Mouse (Mus musculus) CH12.LX (cell line): Measurements from ENCODE around the gene Baz2b. TPM values are rescaled to one million over a fixed set of nuclear protein-coding genes. Genes with fewer than 3 reads are reported as not detected.

Source experiments
- DNase-seq: peaks from one replicate; pipeline ENCODE4 v3.0.0-alpha.2; 2013; ENCODE audit errors: extremely low read depth
- H3K27ac ChIP-seq: 2 replicates; pipeline ENCODE4 v1.5.1; 2012; ENCODE audit warnings: low read depth, mild to moderate bottlenecking, control low read depth, moderate library complexity; ENCODE audit not compliant: insufficient read depth
- H3K27me3 ChIP-seq: replicated peaks from 2 replicates; pipeline ENCODE3; 2012; ENCODE audit warnings: inconsistent platforms
- H3K36me3 ChIP-seq, 2 experiments: replicated peaks in 1 of 2; 2 replicates each; pipeline versions ENCODE3 to v1.6.1; 2012; ENCODE audit warnings: inconsistent platforms in 1 of 2, low read length in 1 of 2, mild to moderate bottlenecking in 1 of 2, mixed read lengths in 1 of 2, moderate library complexity in 1 of 2; ENCODE audit not compliant: control insufficient read depth in 1 of 2, insufficient read depth in 1 of 2
- H3K4me1 ChIP-seq, 2 experiments: 2 replicates each; pipeline ENCODE4 v1.6.1; 2012; ENCODE audit warnings: inconsistent platforms in 1 of 2, moderate library complexity in 1 of 2; ENCODE audit not compliant: insufficient read depth in 2 of 2, control insufficient read depth in 1 of 2
- H3K4me2 ChIP-seq: 2 replicates; pipeline ENCODE4 v1.6.1; 2012; ENCODE audit warnings: low read depth, mild to moderate bottlenecking, control low read depth; ENCODE audit not compliant: poor library complexity, insufficient read depth, severe bottlenecking
- H3K4me3 ChIP-seq, 3 experiments: fragments of 150-350 bp in 1 of 3; sonication (generic) in 1 of 3; replicated peaks in 1 of 3; 2 replicates each; pipeline versions ENCODE3 to v1.5.1; 2011 to 2012; ENCODE audit warnings: low read depth in 2 of 3, low read length in 2 of 3, mild to moderate bottlenecking in 2 of 3, moderate library complexity in 2 of 3, control low read depth in 1 of 3, improper control_type of control experiment in 1 of 3, inconsistent platforms in 1 of 3, mixed read lengths in 1 of 3; ENCODE audit not compliant: poor library complexity in 1 of 3
- H3K79me2 ChIP-seq: replicated peaks from 2 replicates; pipeline ENCODE4 v1.6.1; 2012; ENCODE audit warnings: mild to moderate bottlenecking, moderate library complexity; ENCODE audit not compliant: control insufficient read depth, poor library complexity, insufficient read depth, severe bottlenecking; ENCODE audit errors: extremely low read depth
- H3K9ac ChIP-seq: 2 replicates; pipeline ENCODE4 v1.6.1; 2012; ENCODE audit warnings: low read depth, mild to moderate bottlenecking, control low read depth, moderate library complexity; ENCODE audit not compliant: insufficient read depth
- H3K9me3 ChIP-seq: replicated peaks from 2 replicates; pipeline ENCODE3; 2012; ENCODE audit warnings: low read length, inconsistent platforms, mixed read lengths
- BHLHE40 ChIP-seq: IDR thresholded peaks from 2 replicates; pipeline ENCODE4 v1.6.1; 2011; ENCODE audit warnings: mild to moderate bottlenecking, low read depth, low read length, improper control_type of control experiment
- CHD2 ChIP-seq: IDR thresholded peaks from 2 replicates; pipeline ENCODE4 v1.6.1; 2011; ENCODE audit warnings: low read length, improper control_type of control experiment
- CTCF ChIP-seq, 2 experiments: IDR thresholded peaks in 1 of 2; conservative IDR thresholded peaks in 1 of 2; 2 replicates each; pipeline ENCODE4 v1.5.1; 2011 to 2012; ENCODE audit warnings: low read depth in 2 of 2, low read length in 2 of 2, improper control_type of control experiment in 1 of 2, inconsistent platforms in 1 of 2, mild to moderate bottlenecking in 1 of 2, moderate library complexity in 1 of 2
- ETS1 ChIP-seq: conservative IDR thresholded peaks from 2 replicates; pipeline ENCODE4 v1.6.1; 2012; ENCODE audit warnings: low read depth, mild to moderate bottlenecking, inconsistent platforms, low read length, improper control_type of control experiment, moderate library complexity
- HCFC1 ChIP-seq: IDR thresholded peaks from 2 replicates; pipeline ENCODE4 v1.6.1; 2012; ENCODE audit warnings: low read depth, mild to moderate bottlenecking, inconsistent platforms, low read length, improper control_type of control experiment
- IRF4 ChIP-seq: IDR thresholded peaks from 2 replicates; pipeline ENCODE4 v1.6.1; 2014; ENCODE audit warnings: low read depth, mild to moderate bottlenecking, inconsistent platforms, low read length, improper control_type of control experiment
- JUN ChIP-seq: IDR thresholded peaks from 2 replicates; pipeline ENCODE4 v1.6.1; 2011; ENCODE audit warnings: low read depth, mild to moderate bottlenecking, low read length, improper control_type of control experiment, moderate library complexity; ENCODE audit not compliant: insufficient read depth
- JUND ChIP-seq: conservative IDR thresholded peaks from 2 replicates; pipeline ENCODE4 v1.6.1; 2011; ENCODE audit warnings: low read depth, low read length, improper control_type of control experiment
- KAT2A ChIP-seq: IDR thresholded peaks from 2 replicates; pipeline ENCODE4 v1.6.1; 2012; ENCODE audit warnings: low read length, improper control_type of control experiment, inconsistent platforms; ENCODE audit not compliant: insufficient replicate concordance
- MAX ChIP-seq: IDR thresholded peaks from 2 replicates; pipeline ENCODE4 v1.6.1; 2011; ENCODE audit warnings: low read length, improper control_type of control experiment
- MEF2A ChIP-seq: IDR thresholded peaks from 2 replicates; pipeline ENCODE4 v1.6.1; 2014; ENCODE audit warnings: low read depth, mild to moderate bottlenecking, inconsistent platforms, low read length, improper control_type of control experiment, borderline replicate concordance
- MXI1 ChIP-seq: IDR thresholded peaks from 2 replicates; pipeline ENCODE4 v1.6.1; 2011; ENCODE audit warnings: mild to moderate bottlenecking, low read depth, low read length, improper control_type of control experiment
- NELFE ChIP-seq: IDR thresholded peaks from 2 replicates; pipeline ENCODE4 v1.6.1; 2011; ENCODE audit warnings: low read depth, low read length, improper control_type of control experiment
- POLR2A ChIP-seq: IDR thresholded peaks from 2 replicates; pipeline ENCODE4 v1.6.1; 2011; ENCODE audit warnings: low read depth, mild to moderate bottlenecking, improper control_type of control experiment, low read length
- POLR2AphosphoS2 ChIP-seq: IDR thresholded peaks from 2 replicates; pipeline ENCODE4 v1.6.1; 2011; ENCODE audit warnings: low read depth, low read length, improper control_type of control experiment
- RCOR1 ChIP-seq: conservative IDR thresholded peaks from 2 replicates; pipeline ENCODE4 v1.6.1; 2012; ENCODE audit warnings: low read depth, mild to moderate bottlenecking, inconsistent platforms, low read length, improper control_type of control experiment
- SMC3 ChIP-seq: IDR thresholded peaks from 2 replicates; pipeline ENCODE4 v1.6.1; 2011; ENCODE audit warnings: low read depth, low read length, improper control_type of control experiment
- TBP ChIP-seq: conservative IDR thresholded peaks from 2 replicates; pipeline ENCODE4 v1.6.1; 2011; ENCODE audit warnings: low read depth, low read length, improper control_type of control experiment
- TCF12 ChIP-seq: IDR thresholded peaks from 2 replicates; pipeline ENCODE4 v1.6.1; 2014; ENCODE audit warnings: low read depth, mild to moderate bottlenecking, inconsistent platforms, low read length, improper control_type of control experiment
- UBTF ChIP-seq: IDR thresholded peaks from 2 replicates; pipeline ENCODE4 v1.6.1; 2012; ENCODE audit warnings: low read depth, mild to moderate bottlenecking, inconsistent platforms, low read length, improper control_type of control experiment, moderate library complexity
- USF2 ChIP-seq: conservative IDR thresholded peaks from 2 replicates; pipeline ENCODE4 v1.6.1; 2011; ENCODE audit warnings: low read depth, low read length, improper control_type of control experiment
- ZKSCAN1 ChIP-seq: IDR thresholded peaks from 2 replicates; pipeline ENCODE4 v1.6.1; 2012; ENCODE audit warnings: low read depth, inconsistent platforms, low read length, improper control_type of control experiment, borderline replicate concordance
- dilution Hi-C: fragments of 300-500 bp; cut with MboI; formaldehyde crosslinking; loops from 2 replicates; pipeline ENCODE4 v1.14.3; 2020; ENCODE audit warnings: low sequenced_read_pairs; ENCODE audit not compliant: extremely low pct_unique_long_range_greater_than_20kb, extremely low pct_ligation_motif_present
- in situ Hi-C: fragments of 300-500 bp; cut with MboI; formaldehyde crosslinking; loops from 3 replicates; pipeline ENCODE4 v1.14.3; 2019; ENCODE audit warnings: low sequenced_read_pairs, low pct_ligation_motif_present, low pct_unique_long_range_greater_than_20kb, mixed read lengths
- polyA plus RNA-seq: library from polyadenylated mRNA; unstranded; fragments of >175 nt; gene quantifications from 2 replicates; pipeline ENCODE4 v1.2.1, GENCODE M21; 2012; ENCODE audit warnings: low read depth; ENCODE audit not compliant: insufficient read length
- total RNA-seq, 2 experiments: library from RNA; depleted of rRNA; stranded (reverse); fragments of 300-350 nt in 1 of 2; fragments of >200 nt in 1 of 2; gene quantifications; 2 replicates each; pipeline ENCODE4 v1.2.3; 2012 to 2014

Baz2b gene
- total and polyA plus RNA-seq, 3 experiments = 17.3 to 36.3 (median 31.9) TPM

GRCm38 (mm10) chr2:60253506-60253905 lies 43.9 kb upstream of the Baz2b start:
- in situ Hi-C loops = no loop called here
- peaks cover 7 to 31% of the 10 kb centered on the region in 2 experiments for H3K36me3 ChIP-seq
- H3K4me3 ChIP-seq = no peak overlapping the region
- H3K4me2 ChIP-seq = no peak overlapping the region
- no peak for TF ChIP-seq HCFC1
- no peak for TF ChIP-seq SMC3
- no peak for TF ChIP-seq IRF4
- no peak for TF ChIP-seq NELFE
- TF ChIP-seq CHD2 = no peak
- TF ChIP-seq TBP = no peak
- no peak for TF ChIP-seq BHLHE40
- no peak for TF ChIP-seq KAT2A
- no peak for TF ChIP-seq MXI1
- no peak for TF ChIP-seq MEF2A
- no peak for TF ChIP-seq ZKSCAN1
- no peak for TF ChIP-seq POLR2A
- no peak for TF ChIP-seq TCF12
- TF ChIP-seq RCOR1 = no peak
- TF ChIP-seq JUN = no peak
- no peak for TF ChIP-seq JUND
- TF ChIP-seq POLR2AphosphoS2 = no peak
- TF ChIP-seq, all 38 proteins: peak for 0
- Histone ChIP-seq H3K4me1 (peaks cover 0 to 11% of the 10 kb centered on the region in 2 experiments; a peak in 1 of 4 replicates), H3K79me2 (no peaks in the 10 kb centered on the region), H3K9me3 (peaks cover 2% of the 10 kb centered on the region), H3K27me3 (no peaks in the 10 kb centered on the region), H3K9ac (no peak overlapping the region), H3K27ac (no peak overlapping the region)
- DNase-seq = no peak
- dilution Hi-C loops = no loop called here

GRCm38 (mm10) chr2:60252782-60253181 lies 43.1 kb upstream of the Baz2b start:
- in situ Hi-C loops = no loop called here
- dilution Hi-C loops = no loop called here
- H3K36me3 ChIP-seq = peaks cover 7 to 34% of the 10 kb centered on the region in 2 experiments

More at GRCm38 (mm10) chr2:60252782-60253181, 43.1 kb upstream of the Baz2b start:
- H3K9ac ChIP-seq = no peak overlapping the region
- TF ChIP-seq KAT2A = no peak
- TF ChIP-seq UBTF = no peak
- TF ChIP-seq ETS1 = no peak
- TF ChIP-seq MXI1 = no peak
- no peak for TF ChIP-seq USF2
- no peak for TF ChIP-seq CTCF (conservative IDR thresholded peaks at IDR 0.05 in 1 of 2, IDR thresholded peaks at IDR 0.05 in 1 of 2; ENCODE audit: low read depth in 2 of 2, low read length in 2 of 2)
- no peak for TF ChIP-seq MAX
- H3K4me3 ChIP-seq = no peak overlapping the region
- no peaks in the 10 kb centered on the region for H3K79me2 ChIP-seq
- no peak overlapping the region for H3K27ac ChIP-seq
- no peak for DNase-seq
- no peaks in the 10 kb centered on the region for H3K27me3 ChIP-seq
- H3K4me2 ChIP-seq = no peak overlapping the region
- H3K4me1 ChIP-seq = peaks cover 0 to 11% of the 10 kb centered on the region in 2 experiments; a peak in 1 of 4 replicates
- no peaks in the 10 kb centered on the region for H3K9me3 ChIP-seq
